In genomic region chr8:92358141-92358999, GRCm38 (mm10) we compare ENCODE assay signal across 9 mouse cellular contexts. TPM values are rescaled to one million over a fixed set of nuclear protein-coding genes. Genes with fewer than 3 reads are reported as not detected.
A peak's percentile ranks its signal among the peaks of the same experiment; 100 is the strongest.
DNase-seq lines count a peak whose midpoint lies in the region; ATAC-seq and TF ChIP-seq lines count a peak whose summit lies in the region.
"Had no signal": no experiment of that assay in that cellular context is flagged by ENCODE, and none has a peak within 500 bp of the region (broad histone marks: within the 10 kb centered on the region; RNA-seq: fewer than 3 reads in every experiment).

No protein-coding gene starts in this region.

- ATAC-seq in megakaryocyte, adult 5-6 weeks (ENCODE audit: poor library complexity, severe bottlenecking), result no peak
- no peak for ATAC-seq in heart, embryonic 12.5 days (ENCODE audit: insufficient number of reproducible peaks, low FRiP score)
- no peak for ATAC-seq in activated CD4-positive, CD25-positive, alpha-beta regulatory T cell, adult 4 months

- peak overlapping the region; percentile 89 for H3K9ac ChIP-seq in heart, embryonic 12.5 days

- no peak for TF ChIP-seq CTCF in bone marrow macrophage, adult 2 months (IDR thresholded peaks at IDR 0.05; ENCODE audit: low read depth, low read length)

- no peak for TF ChIP-seq POLR2A in bone marrow macrophage, adult 2 months (IDR thresholded peaks at IDR 0.05; ENCODE audit: borderline replicate concordance, low read depth, low read length)

- H3K27ac ChIP-seq in bone marrow macrophage, adult 2 months (ENCODE audit: insufficient read depth, low read depth, low read length), result no peak overlapping the region
- peak overlapping the region; percentile 95 for H3K27ac ChIP-seq in heart, embryonic 12.5 days (ENCODE audit: poor library complexity, severe bottlenecking)
- H3K27ac ChIP-seq: macrophage had no signal

- no peaks in the 10 kb centered on the region for H3K36me3 ChIP-seq in megakaryocyte, embryonic 14.5 days (replicated peaks; ENCODE audit: low read length)
- no peaks in the 10 kb centered on the region for H3K36me3 ChIP-seq in heart, embryonic 12.5 days

- H3K4me3 ChIP-seq in megakaryocyte, embryonic 14.5 days (replicated peaks), result peak overlapping the region; percentile 95
- peak overlapping the region; percentile 87 for H3K4me3 ChIP-seq in bone marrow macrophage, adult 2 months (ENCODE audit: insufficient read depth, low read length)
- H3K4me3 ChIP-seq in heart, embryonic 12.5 days, result peak overlapping the region; percentile 65

- peak; percentile 51 to 64 for DNase-seq in kidney, postnatal 4 days
- peak; percentile 34 for DNase-seq in naive thymus-derived CD4-positive, alpha-beta T cell, adult 2 months (ENCODE audit: low read depth)
- no peak for DNase-seq in thymus, postnatal 36 days

- no peaks in the 10 kb centered on the region for H3K9me3 ChIP-seq in megakaryocyte, embryonic 14.5 days
- no peaks in the 10 kb centered on the region for H3K9me3 ChIP-seq in heart, embryonic 12.5 days (replicated peaks)

- peak overlapping the region; percentile 85 for H3K4me2 ChIP-seq in heart, embryonic 12.5 days

- H3K4me1 ChIP-seq in megakaryocyte, embryonic 14.5 days, result peaks cover 72% of the 10 kb centered on the region
- peaks cover 3% of the 10 kb centered on the region for H3K4me1 ChIP-seq in bone marrow macrophage, adult 2 months (ENCODE audit: control insufficient read depth, insufficient read depth, low read length)
- peaks cover 24% of the 10 kb centered on the region for H3K4me1 ChIP-seq in heart, embryonic 12.5 days (replicated peaks)

- WGBS in heart, embryonic 12.5 days, result under 1% methylated on average over 75 of the region's 80 CpGs

- peaks cover 71% of the 10 kb centered on the region for H3K27me3 ChIP-seq in megakaryocyte, embryonic 14.5 days (replicated peaks)
- H3K27me3 ChIP-seq in heart, embryonic 12.5 days (replicated peaks), result peaks cover 20% of the 10 kb centered on the region

RNA-seq across cellular contexts. Expression of gene Irx5, which starts 0.9 kb away (rescaled TPM):
- polyA plus RNA-seq in megakaryocyte, embryonic 14.5 days (2012; ENCODE audit: insufficient read depth, low replicate concordance), result not detected in 2 replicates
- total RNA-seq in megakaryocyte, adult 5-6 weeks (2015), result 0.07 and 0.09 TPM in 2 replicates
- not detected in 2 replicates for total RNA-seq in megakaryocyte, adult 5-6 weeks (2017)
- not detected in 2 replicates for polyA plus RNA-seq in bone marrow macrophage, adult 2 months (2012; ENCODE audit: insufficient read depth, insufficient read length, missing spikeins)
- 14.3 and 16.4 TPM in 2 replicates for polyA plus RNA-seq in heart, embryonic 12.5 days (2016; fragmentation: Nextera tagmentation; extraction: Ambion mirVana)
- polyA plus RNA-seq in activated CD4-positive, CD25-positive, alpha-beta regulatory T cell, adult 4 months (2017; shearing (Covaris generic)), result not detected
- polyA plus RNA-seq: macrophage had no signal

Comparison
In these comparisons a context has a peak if more than half of its experiments do, and no peak if none do; other contexts are left out.
1. DNase-seq: peak in kidney, postnatal 4 days (2 of 2) and naive thymus-derived CD4-positive, alpha-beta T cell, adult 2 months (single experiment); none in thymus, postnatal 36 days (0 of 2).
2. RNA of gene Irx5, which starts 0.9 kb away (polyA plus RNA-seq): 14.3 to 16.4 TPM in heart, embryonic 12.5 days; not detected in bone marrow macrophage, adult 2 months, not detected in megakaryocyte, embryonic 14.5 days and not detected in activated CD4-positive, CD25-positive, alpha-beta regulatory T cell, adult 4 months; every median in the first group is over 10 times any median in the second.
3. Peak in every context shown above with its lines, with median percentiles within 50 percentile points of each other: H3K4me3 ChIP-seq.